Mouse (Mus musculus): ENCODE data around the gene Krt7. TPM values are rescaled to one million over a fixed set of nuclear protein-coding genes. Genes with fewer than 3 reads are reported as not detected.
A peak's percentile ranks its signal among the peaks of the same experiment; 100 is the strongest.

Gene Krt7
- total and polyA plus RNA-seq, 3 experiments = 2.5 to 3.3 (median 3.1) TPM

DNA sequence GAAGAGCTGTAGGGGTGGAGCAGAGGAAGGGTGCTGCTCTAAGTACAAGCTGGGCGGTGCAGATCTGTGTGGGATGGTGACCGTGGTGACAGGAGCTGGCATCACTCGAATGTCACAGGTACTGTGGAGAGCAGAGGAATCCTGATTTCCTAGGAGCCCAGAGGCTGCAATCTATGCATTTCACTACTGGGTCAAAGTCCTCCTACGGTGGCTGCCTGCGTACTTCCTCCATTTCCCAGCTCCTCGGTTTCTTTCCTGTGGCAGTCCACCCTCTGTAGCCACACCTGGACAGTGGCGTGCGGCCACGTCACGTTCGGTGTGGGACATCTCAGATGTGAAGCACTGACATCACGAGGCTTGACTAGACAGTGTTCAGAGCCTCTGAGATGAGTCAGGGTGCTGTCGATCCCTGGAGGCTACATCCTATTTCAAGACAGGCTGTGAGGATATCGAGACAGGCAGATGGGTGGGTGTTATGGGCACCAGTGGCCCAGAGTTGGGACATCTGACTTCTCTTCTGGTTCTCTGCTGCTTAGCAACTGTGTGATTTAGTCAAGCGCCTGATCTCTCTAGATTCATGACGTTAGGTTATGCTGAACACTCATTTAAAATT lies 37.5 kb upstream of the Krt7 start:
- Histone ChIP-seq H3K36me3 (ENCODE audit: control insufficient read depth, insufficient read depth, low read length) (no peaks in the 10 kb centered on the region), H3K27ac (no peak overlapping the region), H3K4me1 (ENCODE audit: control insufficient read depth, insufficient read depth, low read length) (peaks cover 29% of the 10 kb centered on the region), H3K4me3 (no peak overlapping the region), H3K9ac (ENCODE audit: low read depth, low read length) (no peak overlapping the region), H3K79me2 (replicated peaks; ENCODE audit: control insufficient read depth, insufficient read depth, low read length) (no peaks in the 10 kb centered on the region), H3K27me3 (ENCODE audit: control insufficient read depth, insufficient read depth, low read length) (no peaks in the 10 kb centered on the region)
- TF ChIP-seq EP300 (IDR thresholded peaks at IDR 0.05; ENCODE audit: insufficient read depth, low read depth, low read length) (no peak), CTCF (IDR thresholded peaks at IDR 0.05) (no peak), POLR2A (IDR thresholded peaks at IDR 0.05; ENCODE audit: insufficient read depth, low read depth, low read length) (no peak)
- intact Hi-C loops (cut with DNase I) = no loop called here
- 92% methylated on average over 16 of the region's 16 CpGs for WGBS
- no peak for DNase-seq

DNA sequence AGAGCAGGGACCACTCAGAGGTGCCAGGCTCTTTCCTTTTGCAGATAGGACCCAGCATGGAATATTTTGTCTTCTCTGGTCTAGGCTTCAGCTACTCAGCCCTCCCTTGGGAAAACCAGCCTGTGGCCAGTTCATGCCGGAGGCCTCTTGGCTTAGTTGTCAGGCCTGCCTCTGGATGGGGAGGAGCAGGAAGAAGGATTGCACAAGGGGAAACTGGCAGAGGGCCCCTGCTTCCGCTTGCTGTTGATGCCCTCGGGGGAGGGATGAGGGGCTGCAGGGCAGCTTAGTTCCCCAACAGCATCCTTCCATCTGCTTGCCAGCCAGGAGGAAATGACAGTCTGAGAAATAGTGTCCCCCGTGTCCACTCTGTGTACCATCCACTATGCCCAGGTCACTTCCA lies 36.0 kb upstream of the Krt7 start:
- H3K27ac ChIP-seq = peak overlapping the region; percentile 57
- H3K27me3 ChIP-seq (ENCODE audit: control insufficient read depth, insufficient read depth, low read length) = no peaks in the 10 kb centered on the region
- 36% methylated on average over 4 of the region's 4 CpGs for WGBS
- peak; percentile 72 to 85 for DNase-seq
- H3K9ac ChIP-seq (ENCODE audit: low read depth, low read length) = no peak overlapping the region
- H3K36me3 ChIP-seq (ENCODE audit: control insufficient read depth, insufficient read depth, low read length) = no peaks in the 10 kb centered on the region
- intact Hi-C loops (cut with DNase I) = no loop called here
- H3K79me2 ChIP-seq (replicated peaks; ENCODE audit: control insufficient read depth, insufficient read depth, low read length) = no peaks in the 10 kb centered on the region
- TF ChIP-seq EP300 (IDR thresholded peaks at IDR 0.05; ENCODE audit: insufficient read depth, low read depth, low read length) = 0 out of 2 replicates have a peak, but pooled peaks have one; percentile 17
- TF ChIP-seq POLR2A (IDR thresholded peaks at IDR 0.05; ENCODE audit: insufficient read depth, low read depth, low read length) = no peak
- no peak for TF ChIP-seq CTCF (IDR thresholded peaks at IDR 0.05)
- H3K4me3 ChIP-seq = no peak overlapping the region
- peaks cover 25% of the 10 kb centered on the region for H3K4me1 ChIP-seq (ENCODE audit: control insufficient read depth, insufficient read depth, low read length)

DNA sequence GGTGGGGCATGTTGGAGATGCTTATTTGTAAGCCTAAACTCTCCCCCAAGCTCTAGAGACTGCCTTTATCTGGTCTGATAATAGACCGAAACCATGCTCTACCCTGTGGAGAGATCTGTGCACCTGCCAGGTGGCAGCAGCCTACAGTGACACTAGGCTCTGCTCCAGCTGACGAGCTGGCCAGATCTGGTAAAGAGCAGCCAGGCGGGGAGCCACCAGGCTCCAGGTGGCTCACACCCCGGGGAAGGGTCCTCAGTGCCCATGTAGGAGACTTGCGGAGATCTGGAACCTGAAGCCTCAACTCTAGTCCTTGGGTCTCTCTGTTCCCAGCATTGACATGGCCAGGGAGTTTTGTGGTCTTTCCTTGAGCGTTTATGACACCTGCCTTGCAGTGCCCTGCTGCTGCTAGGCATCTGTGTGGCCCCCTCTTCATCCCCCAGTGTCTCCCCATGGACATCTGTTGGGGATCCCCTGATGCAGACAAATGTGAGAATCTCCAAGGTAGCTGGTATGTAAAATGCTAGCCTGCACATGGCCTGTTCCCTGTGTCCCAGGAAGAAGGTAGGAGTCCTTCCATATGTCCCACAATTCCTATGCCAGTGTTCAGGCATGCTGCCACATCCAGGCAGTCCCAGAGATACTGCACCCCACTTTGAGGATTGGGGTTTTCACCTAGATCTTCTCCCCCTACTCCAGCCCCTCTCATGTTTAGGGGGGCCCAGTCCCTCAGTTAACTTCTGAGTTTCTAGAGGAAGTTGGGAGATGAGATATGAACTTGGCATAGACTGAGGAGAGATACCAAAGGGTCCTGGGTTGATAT lies 34.7 kb upstream of the Krt7 start:
- H3K27ac ChIP-seq = no peak overlapping the region
- intact Hi-C loops (cut with DNase I) = no loop called here
- no peaks in the 10 kb centered on the region for H3K27me3 ChIP-seq (ENCODE audit: control insufficient read depth, insufficient read depth, low read length)
- no peak for TF ChIP-seq EP300 (IDR thresholded peaks at IDR 0.05; ENCODE audit: insufficient read depth, low read depth, low read length)
- TF ChIP-seq POLR2A (IDR thresholded peaks at IDR 0.05; ENCODE audit: insufficient read depth, low read depth, low read length) = no peak
- no peak for TF ChIP-seq CTCF (IDR thresholded peaks at IDR 0.05)
- H3K79me2 ChIP-seq (replicated peaks; ENCODE audit: control insufficient read depth, insufficient read depth, low read length) = no peaks in the 10 kb centered on the region
- 68% methylated on average over 6 of the region's 6 CpGs for WGBS
- no peaks in the 10 kb centered on the region for H3K36me3 ChIP-seq (ENCODE audit: control insufficient read depth, insufficient read depth, low read length)
- peaks cover 17% of the 10 kb centered on the region for H3K4me1 ChIP-seq (ENCODE audit: control insufficient read depth, insufficient read depth, low read length)
- H3K9ac ChIP-seq (ENCODE audit: low read depth, low read length) = no peak overlapping the region
- no peak for DNase-seq
- no peak overlapping the region for H3K4me3 ChIP-seq

DNA sequence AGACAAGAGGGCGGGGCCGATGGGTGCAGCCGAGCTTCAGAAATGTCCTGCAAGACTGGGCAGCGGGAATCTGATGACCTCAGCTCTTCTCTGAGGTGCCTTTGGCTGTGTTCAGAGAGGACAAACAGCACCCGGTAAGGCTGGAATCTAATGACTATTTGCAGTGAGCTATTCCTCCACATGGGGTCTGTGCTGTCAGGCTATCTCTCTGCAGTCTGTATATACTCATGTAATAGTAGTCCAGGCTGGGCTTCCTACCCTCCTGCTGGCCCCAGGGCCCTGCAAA lies 34.1 kb upstream of the Krt7 start:
- no peaks in the 10 kb centered on the region for H3K36me3 ChIP-seq (ENCODE audit: control insufficient read depth, insufficient read depth, low read length)
- H3K27ac ChIP-seq = no peak overlapping the region
- H3K4me1 ChIP-seq (ENCODE audit: control insufficient read depth, insufficient read depth, low read length) = peaks cover 13% of the 10 kb centered on the region
- no peaks in the 10 kb centered on the region for H3K79me2 ChIP-seq (replicated peaks; ENCODE audit: control insufficient read depth, insufficient read depth, low read length)
- no peak overlapping the region for H3K4me3 ChIP-seq
- 66% methylated on average over 5 of the region's 5 CpGs for WGBS
- intact Hi-C loops (cut with DNase I) = no loop called here
- TF ChIP-seq CTCF (IDR thresholded peaks at IDR 0.05) (no peak), EP300 (IDR thresholded peaks at IDR 0.05; ENCODE audit: insufficient read depth, low read depth, low read length) (no peak), POLR2A (IDR thresholded peaks at IDR 0.05; ENCODE audit: insufficient read depth, low read depth, low read length) (no peak)
- DNase-seq = no peak
- H3K27me3 ChIP-seq (ENCODE audit: control insufficient read depth, insufficient read depth, low read length) = no peaks in the 10 kb centered on the region
- no peak overlapping the region for H3K9ac ChIP-seq (ENCODE audit: low read depth, low read length)

DNA sequence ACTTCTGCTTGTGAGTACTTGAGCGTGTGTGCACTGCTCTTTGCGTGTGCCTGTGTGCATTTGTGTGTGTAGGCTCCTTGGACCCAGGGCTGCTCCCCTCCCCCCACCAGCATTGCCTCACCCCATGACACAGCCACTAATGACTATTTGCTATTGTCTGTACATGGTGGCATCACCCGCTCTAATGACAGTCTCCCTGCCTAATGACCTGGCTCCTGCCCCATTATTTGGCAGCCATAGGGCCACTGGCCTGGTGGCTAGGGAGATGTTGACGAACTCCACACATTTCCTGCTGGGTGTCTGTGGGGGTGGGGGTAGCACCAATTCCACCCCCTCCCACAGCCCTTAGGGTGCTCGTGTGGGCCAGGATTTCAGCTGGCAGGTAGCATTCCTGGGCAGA lies 32.2 kb upstream of the Krt7 start:
- H3K4me1 ChIP-seq (ENCODE audit: control insufficient read depth, insufficient read depth, low read length) = peaks cover 7% of the 10 kb centered on the region
- TF ChIP-seq EP300 (IDR thresholded peaks at IDR 0.05; ENCODE audit: insufficient read depth, low read depth, low read length) (no peak), POLR2A (IDR thresholded peaks at IDR 0.05; ENCODE audit: insufficient read depth, low read depth, low read length) (no peak), CTCF (IDR thresholded peaks at IDR 0.05) (no peak)
- no peak overlapping the region for H3K4me3 ChIP-seq
- H3K27ac ChIP-seq = no peak overlapping the region
- no peaks in the 10 kb centered on the region for H3K27me3 ChIP-seq (ENCODE audit: control insufficient read depth, insufficient read depth, low read length)
- H3K79me2 ChIP-seq (replicated peaks; ENCODE audit: control insufficient read depth, insufficient read depth, low read length) = no peaks in the 10 kb centered on the region
- no peak overlapping the region for H3K9ac ChIP-seq (ENCODE audit: low read depth, low read length)
- intact Hi-C loops (cut with DNase I) = no loop called here
- WGBS = 94% methylated on average over 5 of the region's 5 CpGs
- peak in 1 of 2 experiments; percentile 16 for DNase-seq
- H3K36me3 ChIP-seq (ENCODE audit: control insufficient read depth, insufficient read depth, low read length) = no peaks in the 10 kb centered on the region

DNA sequence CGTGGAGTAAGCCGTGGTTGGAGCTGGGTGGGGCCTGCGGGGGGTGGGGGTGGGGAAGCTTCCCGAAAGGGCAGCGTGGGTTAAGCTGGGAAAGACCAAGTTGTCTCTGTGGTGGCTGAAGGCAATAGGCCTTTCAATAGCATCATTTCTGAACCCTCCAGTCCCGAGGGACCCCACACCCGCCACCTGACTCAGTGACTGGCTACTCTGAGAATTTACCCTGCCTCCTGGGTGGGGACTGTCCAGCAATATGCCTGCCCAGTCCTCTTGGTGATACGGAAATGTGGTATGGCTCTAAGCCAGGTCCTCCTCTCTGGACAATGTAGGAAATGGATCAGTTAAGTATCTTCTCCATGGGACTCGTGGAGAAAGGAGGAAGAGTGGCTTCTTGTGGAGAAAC lies 29.1 kb upstream of the Krt7 start:
- Histone ChIP-seq H3K27me3 (ENCODE audit: control insufficient read depth, insufficient read depth, low read length) (no peaks in the 10 kb centered on the region), H3K4me3 (no peak overlapping the region), H3K4me1 (ENCODE audit: control insufficient read depth, insufficient read depth, low read length) (0 out of 2 replicates have a peak, but pooled peaks cover 1% of the 10 kb centered on the region), H3K36me3 (ENCODE audit: control insufficient read depth, insufficient read depth, low read length) (no peaks in the 10 kb centered on the region), H3K79me2 (replicated peaks; ENCODE audit: control insufficient read depth, insufficient read depth, low read length) (no peaks in the 10 kb centered on the region), H3K27ac (no peak overlapping the region), H3K9ac (ENCODE audit: low read depth, low read length) (no peak overlapping the region)
- no peak for TF ChIP-seq EP300 (IDR thresholded peaks at IDR 0.05; ENCODE audit: insufficient read depth, low read depth, low read length)
- TF ChIP-seq POLR2A (IDR thresholded peaks at IDR 0.05; ENCODE audit: insufficient read depth, low read depth, low read length) = no peak
- no peak for TF ChIP-seq CTCF (IDR thresholded peaks at IDR 0.05)
- peak; percentile 46 to 60 for DNase-seq
- intact Hi-C loops (cut with DNase I) = no loop called here
- 43% methylated on average over 9 of the region's 9 CpGs for WGBS
